Mouse (Mus musculus) thymus, adult 2 months (tissue): ENCODE measurements around the gene Agk.

Experiments used
- CTCF ChIP-seq: fragments of 200-500 bp; IDR thresholded peaks from 2 replicates; pipeline ENCODE4 v1.5.1; 2012; ENCODE audit warnings: mild to moderate bottlenecking, control low read depth, low read length, moderate library complexity, borderline replicate concordance; ENCODE audit not compliant: control insufficient read depth, poor library complexity, insufficient read depth; ENCODE audit errors: extremely low read depth
- POLR2A ChIP-seq: fragments of 200-500 bp; IDR thresholded peaks from 2 replicates; pipeline ENCODE4 v1.6.1; 2012; ENCODE audit warnings: mild to moderate bottlenecking, low read length, control low read depth, moderate library complexity; ENCODE audit not compliant: control insufficient read depth, poor library complexity, insufficient read depth; ENCODE audit errors: extremely low read depth

DNA sequence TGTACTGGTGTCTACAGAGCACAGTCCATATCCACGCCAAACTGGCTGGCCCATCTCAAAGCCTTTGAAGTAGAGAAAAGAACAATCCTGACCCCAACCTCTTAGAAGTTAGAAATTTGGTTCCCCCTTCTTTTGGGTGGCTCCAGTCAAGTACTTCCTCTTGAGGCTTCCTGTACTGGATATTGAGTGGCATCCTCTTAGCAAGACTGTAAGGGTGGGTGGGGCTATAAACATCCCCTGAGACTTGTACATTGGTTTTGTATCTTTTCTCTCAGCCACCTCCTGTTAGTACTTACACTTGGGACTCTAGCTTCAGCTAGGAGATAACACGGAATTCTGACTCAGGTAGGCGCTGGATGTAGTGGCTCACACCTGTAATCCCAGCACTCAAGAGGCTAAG, 105.3 kb downstream of the Agk start:
- TF ChIP-seq POLR2A (no peak), CTCF (no peak)
